Mouse (Mus musculus) frontal cortex, postnatal 36 days (tissue): ENCODE results near the gene Gadd45a.

Experiments used
- DNase-seq, 2 experiments: peaks; one replicate each; pipeline ENCODE4 v3.0.0; 2022; ENCODE audit warnings: low spot score in 2 of 2

The Gadd45a gene

GRCm38 (mm10) chr6:66986063-66986462 is 51.2 kb downstream of the Gadd45a start:
- no peak for DNase-seq

- no peak for DNase-seq
These were observed 51.8 kb downstream of the Gadd45a start for GRCm38 (mm10) chr6:66985500-66985899.
